Mouse (Mus musculus) bone marrow macrophage, adult 2 months (primary cell): ENCODE results near the gene Erich4. TPM values are rescaled to one million over a fixed set of nuclear protein-coding genes. Genes with fewer than 3 reads are reported as not detected.
A peak's percentile ranks its signal among the peaks of the same experiment; 100 is the strongest.

Experiments used
- H3K27ac ChIP-seq: 2 replicates; pipeline ENCODE4 v1.5.1; 2012; ENCODE audit warnings: low read depth, low read length; ENCODE audit not compliant: insufficient read depth
- H3K4me1 ChIP-seq: 2 replicates; pipeline ENCODE4 v1.6.1; 2012; ENCODE audit warnings: low read length; ENCODE audit not compliant: control insufficient read depth, insufficient read depth
- H3K4me3 ChIP-seq: 2 replicates; pipeline ENCODE4 v1.5.1; 2012; ENCODE audit warnings: mild to moderate bottlenecking, low read length, moderate library complexity; ENCODE audit not compliant: insufficient read depth
- CTCF ChIP-seq: IDR thresholded peaks from 2 replicates; pipeline ENCODE4 v1.5.1; 2012; ENCODE audit warnings: low read depth, mild to moderate bottlenecking, low read length, moderate library complexity
- POLR2A ChIP-seq: IDR thresholded peaks from 2 replicates; pipeline ENCODE4 v1.6.1; 2012; ENCODE audit warnings: mild to moderate bottlenecking, low read depth, low read length, borderline replicate concordance
- polyA plus RNA-seq: library from polyadenylated mRNA; stranded (reverse); fragments of >200 nt; gene quantifications from 2 replicates; pipeline ENCODE4 v1.2.4, GENCODE M21; 2012; ENCODE audit not compliant: missing spikeins, insufficient read depth, insufficient read length

Gene Erich4
- polyA plus RNA-seq, 1 experiment: not detected

GRCm38 (mm10) chr7:25611501-25611900 is 4.2 kb downstream of the Erich4 start:
- no peak overlapping the region for H3K4me3 ChIP-seq
- no peak for TF ChIP-seq CTCF
- TF ChIP-seq POLR2A: no peak
- H3K4me1 ChIP-seq: peaks cover 16% of the 10 kb centered on the region
- no peak overlapping the region for H3K27ac ChIP-seq

DNA sequence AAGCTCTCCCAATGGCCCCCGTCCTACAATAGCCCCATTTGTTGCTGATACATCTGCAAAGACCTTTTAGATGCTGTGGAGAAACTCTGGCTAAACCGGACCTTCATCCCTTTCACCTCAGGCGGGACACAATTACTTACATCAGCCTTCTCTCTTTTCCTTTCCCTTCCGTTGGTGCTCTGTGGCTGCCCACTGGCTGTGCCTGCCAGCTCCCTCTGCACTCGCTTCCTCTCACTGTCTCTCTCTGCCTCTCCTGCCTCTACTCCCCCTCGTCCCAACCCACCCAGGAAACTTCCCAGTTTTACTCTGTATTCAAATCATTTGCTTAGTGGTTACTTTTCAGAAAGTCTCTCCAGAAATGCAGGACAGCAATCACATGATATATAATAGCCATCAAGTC is 5.6 kb downstream of the Erich4 start:
- H3K4me3 ChIP-seq: no peak overlapping the region
- H3K4me1 ChIP-seq: peaks cover 25% of the 10 kb centered on the region
- no peak for TF ChIP-seq CTCF
- TF ChIP-seq POLR2A: no peak
- H3K27ac ChIP-seq: no peak overlapping the region

DNA sequence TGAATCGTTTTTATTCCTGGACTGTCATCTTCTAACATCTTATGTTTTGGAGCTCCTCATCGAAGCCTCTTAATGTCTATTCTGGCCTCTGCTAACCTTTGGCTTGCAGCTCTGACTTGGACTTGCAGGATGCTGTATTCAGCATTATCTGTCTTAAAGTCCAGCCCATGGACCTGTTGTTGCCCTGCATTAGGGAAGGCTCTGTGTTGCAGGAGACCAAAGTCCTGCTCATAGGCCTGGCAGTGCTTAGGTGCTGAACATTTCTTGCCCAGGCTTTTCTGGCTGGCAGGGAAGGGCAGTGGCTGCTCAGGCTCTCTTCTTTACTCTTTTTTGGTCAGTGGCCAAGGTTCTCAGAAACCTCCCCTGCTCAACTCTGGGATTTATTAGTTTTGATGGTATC is 8.5 kb downstream of the Erich4 start:
- peaks cover 25% of the 10 kb centered on the region for H3K4me1 ChIP-seq
- TF ChIP-seq CTCF (no peak), POLR2A (no peak)
- H3K27ac ChIP-seq: peak overlapping the region; percentile 86
- no peak overlapping the region for H3K4me3 ChIP-seq

- H3K4me3 ChIP-seq: peak overlapping the region; percentile 29
- peak overlapping the region; percentile 86 for H3K27ac ChIP-seq
- H3K4me1 ChIP-seq: peaks cover 25% of the 10 kb centered on the region
- TF ChIP-seq POLR2A (no peak), CTCF (no peak)
These were observed 9.0 kb downstream of the Erich4 start for GRCm38 (mm10) chr7:25606625-25607063.

- Histone ChIP-seq H3K27ac (no peak overlapping the region), H3K4me1 (peaks cover 8% of the 10 kb centered on the region), H3K4me3 (no peak overlapping the region)
- TF ChIP-seq CTCF (no peak), POLR2A (no peak)
These were observed 14.3 kb downstream of the Erich4 start for GRCm38 (mm10) chr7:25601346-25601745.

DNA sequence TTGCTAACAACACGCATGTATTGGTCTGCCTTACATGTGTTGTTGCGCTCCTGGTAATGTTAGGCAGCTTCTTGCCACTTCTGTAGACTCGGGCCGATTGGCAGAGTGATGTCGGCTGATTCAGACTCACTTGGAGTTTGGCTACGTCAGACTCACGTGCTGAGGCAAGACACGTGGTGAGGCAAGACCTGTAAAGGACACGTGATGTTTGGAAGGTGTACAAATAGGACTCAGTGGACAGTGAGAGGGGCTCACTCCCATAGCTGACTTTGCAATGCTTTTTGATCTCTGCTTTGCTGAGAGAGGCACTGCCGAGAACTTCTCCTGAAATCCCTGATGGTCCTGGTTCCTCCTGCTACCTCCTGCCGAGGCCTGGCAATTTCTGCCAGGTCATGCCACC is 15.0 kb downstream of the Erich4 start:
- peaks cover 2% of the 10 kb centered on the region; the same call in 1 of the 2 replicates for H3K4me1 ChIP-seq
- no peak overlapping the region for H3K4me3 ChIP-seq
- no peak for TF ChIP-seq CTCF
- no peak for TF ChIP-seq POLR2A
- H3K27ac ChIP-seq: no peak overlapping the region

- Histone ChIP-seq H3K27ac (no peak overlapping the region), H3K4me1 (no peaks in the 10 kb centered on the region), H3K4me3 (no peak overlapping the region)
- no peak for TF ChIP-seq POLR2A
- TF ChIP-seq CTCF: no peak
These were observed 16.0 kb downstream of the Erich4 start for GRCm38 (mm10) chr7:25599663-25600062.

GRCm38 (mm10) chr7:25593859-25594258 is 21.8 kb downstream of the Erich4 start:
- Histone ChIP-seq H3K4me3 (no peak overlapping the region), H3K27ac (no peak overlapping the region), H3K4me1 (no peaks in the 10 kb centered on the region)
- no peak for TF ChIP-seq POLR2A
- no peak for TF ChIP-seq CTCF

GRCm38 (mm10) chr7:25591226-25591625 is 24.5 kb downstream of the Erich4 start:
- no peak for TF ChIP-seq POLR2A
- no peak for TF ChIP-seq CTCF
- Histone ChIP-seq H3K27ac (no peak overlapping the region), H3K4me3 (no peak overlapping the region), H3K4me1 (no peaks in the 10 kb centered on the region)

GRCm38 (mm10) chr7:25585351-25586204 is 30.1 kb downstream of the Erich4 start:
- Histone ChIP-seq H3K27ac (no peak overlapping the region), H3K4me1 (no peaks in the 10 kb centered on the region), H3K4me3 (no peak overlapping the region)
- TF ChIP-seq CTCF: no peak
- TF ChIP-seq POLR2A: no peak
